Mouse (Mus musculus) liver, embryonic 15.5 days (tissue): ENCODE results near the gene Mpped2. TPM values are rescaled to one million over a fixed set of nuclear protein-coding genes. Genes with fewer than 3 reads are reported as not detected.

Experiments
- ATAC-seq: fragments of 200-750 bp; cut with Nextera tagmentation; 2 replicates; pipeline ENCODE4 v1.8.0; 2017; ENCODE audit warnings: moderate number of reproducible peaks, mild to moderate bottlenecking, moderate library complexity; ENCODE audit not compliant: insufficient read depth
- H3K27ac ChIP-seq: fragments of 300-500 bp; sonication (generic); replicated peaks from 2 replicates; pipeline ENCODE4 v1.5.1; 2015; ENCODE audit warnings: mild to moderate bottlenecking, inconsistent platforms
- H3K27me3 ChIP-seq: fragments of 300-500 bp; sonication (generic); 2 replicates; pipeline ENCODE4 v1.6.1; 2015; ENCODE audit warnings: mild to moderate bottlenecking, inconsistent platforms
- H3K36me3 ChIP-seq: fragments of 300-500 bp; sonication (generic); replicated peaks from 2 replicates; pipeline ENCODE4 v1.6.1; 2015; ENCODE audit warnings: moderate library complexity, mild to moderate bottlenecking, inconsistent platforms
- H3K4me1 ChIP-seq: fragments of 300-500 bp; sonication (generic); replicated peaks from 2 replicates; pipeline ENCODE4 v1.6.1; 2015; ENCODE audit warnings: inconsistent platforms
- H3K4me2 ChIP-seq: fragments of 300-500 bp; sonication (generic); 2 replicates; pipeline ENCODE4 v1.6.1; 2015; ENCODE audit warnings: moderate library complexity, mild to moderate bottlenecking, inconsistent platforms
- H3K4me3 ChIP-seq: fragments of 300-500 bp; sonication (generic); replicated peaks from 2 replicates; pipeline ENCODE4 v1.5.1; 2015; ENCODE audit warnings: mild to moderate bottlenecking, inconsistent platforms
- H3K9ac ChIP-seq: fragments of 300-500 bp; sonication (generic); 2 replicates; pipeline ENCODE4 v1.6.1; 2015; ENCODE audit warnings: moderate library complexity, mild to moderate bottlenecking, inconsistent platforms
- H3K9me3 ChIP-seq: fragments of 300-500 bp; sonication (generic); replicated peaks from 2 replicates; pipeline ENCODE4 v1.6.1; 2016; ENCODE audit warnings: inconsistent platforms
- WGBS: fragments of 180-500 bp; shearing (Covaris S2); methylation state at CpG from one replicate; pipeline ENCODE4 v1.1.7; 2015; ENCODE audit warnings: mixed read lengths; ENCODE audit not compliant: insufficient replicate concordance; 5-methylcytosine and 5-hydroxymethylcytosine counted together
- polyA plus RNA-seq: library from polyadenylated mRNA; unstranded; fragments of >200 nt; fragmentation: Nextera tagmentation; extraction: Ambion mirVana; gene quantifications from 2 replicates; pipeline ENCODE4 v1.2.1, GENCODE M21; 2015

The Mpped2 gene
- polyA plus RNA-seq, 1 experiment from 2014 or later = 2.1 TPM

DNA sequence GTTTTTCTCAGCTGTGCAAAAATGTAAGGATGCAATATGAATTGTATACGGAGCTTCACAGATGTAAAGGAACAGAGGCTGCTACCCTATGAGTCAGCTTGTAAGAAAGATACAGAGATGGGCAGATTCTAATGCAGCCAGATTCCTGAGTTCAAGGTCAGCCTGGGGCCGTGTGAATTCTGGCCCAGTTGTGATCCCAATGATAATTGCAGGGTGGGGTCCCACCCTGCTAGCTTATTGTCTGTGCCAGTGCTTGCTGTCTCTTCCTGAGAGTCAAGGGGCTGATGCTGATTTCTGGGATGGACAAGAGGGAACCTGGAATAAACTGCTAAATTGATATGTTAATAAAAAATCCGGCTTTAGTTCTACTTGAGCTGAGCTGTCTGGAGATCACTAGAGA lies 122.8 kb downstream of the Mpped2 start:
- 61% methylated on average over 3 of the region's 3 CpGs for WGBS
- no peak overlapping the region for H3K27ac ChIP-seq
- no peak overlapping the region for H3K9ac ChIP-seq
- no peaks in the 10 kb centered on the region for H3K4me1 ChIP-seq
- no peaks in the 10 kb centered on the region for H3K36me3 ChIP-seq
- no peak overlapping the region for H3K4me2 ChIP-seq
- no peaks in the 10 kb centered on the region for H3K27me3 ChIP-seq
- ATAC-seq = no peak
- no peak overlapping the region for H3K4me3 ChIP-seq
- no peaks in the 10 kb centered on the region for H3K9me3 ChIP-seq

DNA sequence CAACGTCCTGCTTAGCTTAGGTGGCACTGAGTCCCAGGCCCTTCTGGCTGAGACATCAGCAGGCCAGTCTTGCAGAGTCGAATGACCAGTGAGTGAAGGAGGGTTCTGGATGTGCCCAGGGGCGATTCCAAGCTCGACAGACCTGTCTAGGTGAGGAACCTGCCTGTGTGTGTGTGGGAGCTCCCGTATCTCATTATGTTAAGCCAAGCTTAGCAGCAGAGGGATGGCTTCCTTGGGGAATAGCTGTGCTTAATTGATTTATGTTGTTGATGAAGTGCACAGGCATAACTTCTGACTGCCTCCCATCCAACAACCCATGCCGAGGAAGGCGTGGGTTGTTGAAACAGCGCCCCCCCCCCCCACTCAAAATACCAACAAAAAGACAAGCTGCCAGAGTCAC lies 128.2 kb downstream of the Mpped2 start:
- Histone ChIP-seq H3K27me3 (no peaks in the 10 kb centered on the region), H3K4me3 (no peak overlapping the region), H3K9me3 (no peaks in the 10 kb centered on the region), H3K4me1 (no peaks in the 10 kb centered on the region), H3K27ac (no peak overlapping the region), H3K36me3 (no peaks in the 10 kb centered on the region), H3K9ac (no peak overlapping the region), H3K4me2 (no peak overlapping the region)
- no peak for ATAC-seq
- 64% methylated on average over 8 of the region's 8 CpGs for WGBS

DNA sequence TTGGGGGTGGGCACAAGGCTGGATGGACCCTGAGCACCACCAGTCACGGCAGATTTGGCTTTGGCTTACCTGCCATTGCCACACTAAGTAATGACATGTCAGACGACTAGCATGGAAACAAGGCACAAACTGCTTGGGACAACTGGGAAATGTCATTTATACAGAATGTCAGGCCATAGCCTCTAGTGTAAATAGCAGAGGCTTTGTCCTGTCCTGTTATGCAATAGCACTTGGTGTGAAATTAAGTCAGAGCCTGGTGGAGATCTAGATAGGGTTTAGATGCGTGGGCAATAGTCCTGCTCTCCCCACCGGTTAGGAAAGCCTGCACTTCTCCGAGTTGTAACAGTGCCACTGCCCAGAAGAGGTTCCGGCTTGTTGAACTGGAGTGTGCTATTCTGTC lies 128.8 kb downstream of the Mpped2 start:
- Histone ChIP-seq H3K4me2 (no peak overlapping the region), H3K9ac (no peak overlapping the region), H3K9me3 (no peaks in the 10 kb centered on the region), H3K27me3 (no peaks in the 10 kb centered on the region), H3K4me3 (no peak overlapping the region), H3K4me1 (no peaks in the 10 kb centered on the region), H3K27ac (no peak overlapping the region), H3K36me3 (no peaks in the 10 kb centered on the region)
- 54% methylated on average over 6 of the region's 6 CpGs for whole genome bisulfite sequencing
- peak; percentile 25; the same call in 1 of the 2 replicates for ATAC-seq

DNA sequence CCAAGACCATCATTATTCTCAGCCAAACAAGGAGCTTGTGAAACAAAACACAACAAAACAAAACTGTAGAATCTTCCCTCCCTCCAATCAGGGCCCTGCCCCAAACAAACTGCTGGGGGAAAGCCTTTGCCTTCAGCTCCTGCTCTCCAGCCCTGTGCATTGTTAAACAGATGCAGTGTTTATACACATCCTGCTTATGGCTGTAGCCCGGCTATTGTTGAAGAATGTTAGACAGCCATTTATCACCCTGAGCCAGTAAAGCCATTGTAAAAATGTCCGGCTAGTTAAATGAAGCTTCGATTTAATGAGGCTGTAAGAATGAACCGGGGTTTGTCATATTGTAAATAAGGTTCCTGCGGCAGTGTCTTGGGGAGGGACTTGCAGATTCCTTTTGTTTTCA lies 129.5 kb downstream of the Mpped2 start:
- H3K9ac ChIP-seq = no peak overlapping the region
- 42% methylated on average over 5 of the region's 5 CpGs for WGBS
- no peaks in the 10 kb centered on the region for H3K27me3 ChIP-seq
- no peaks in the 10 kb centered on the region for H3K36me3 ChIP-seq
- no peak overlapping the region for H3K27ac ChIP-seq
- no peaks in the 10 kb centered on the region for H3K9me3 ChIP-seq
- no peak for ATAC-seq
- no peak overlapping the region for H3K4me2 ChIP-seq
- H3K4me1 ChIP-seq = no peaks in the 10 kb centered on the region
- H3K4me3 ChIP-seq = no peak overlapping the region

DNA sequence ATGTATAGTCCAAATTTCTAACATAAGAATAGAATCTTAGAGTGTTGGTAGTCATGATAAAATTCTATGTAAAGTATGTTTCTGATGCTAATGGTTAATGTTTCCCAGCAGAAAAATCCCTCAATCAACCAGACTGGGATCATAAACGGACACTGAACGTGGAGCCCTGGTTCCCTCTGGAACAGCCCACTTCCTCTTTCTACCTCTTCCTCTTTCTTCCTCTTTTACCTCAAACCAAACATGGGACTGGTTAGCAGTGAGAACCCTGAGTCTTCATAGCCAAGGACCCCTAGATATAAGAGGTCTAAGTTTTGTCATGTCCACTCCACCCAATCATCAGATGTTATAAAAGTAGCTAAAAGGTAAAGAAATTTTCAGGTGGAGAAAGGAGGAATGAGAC lies 132.4 kb downstream of the Mpped2 start:
- no peak overlapping the region for H3K4me3 ChIP-seq
- no peak overlapping the region for H3K9ac ChIP-seq
- 5% methylated on average over 2 of the region's 2 CpGs for WGBS
- H3K36me3 ChIP-seq = no peaks in the 10 kb centered on the region
- H3K9me3 ChIP-seq = no peaks in the 10 kb centered on the region
- H3K4me1 ChIP-seq = no peaks in the 10 kb centered on the region
- no peak overlapping the region for H3K27ac ChIP-seq
- H3K27me3 ChIP-seq = no peaks in the 10 kb centered on the region
- ATAC-seq = no peak
- H3K4me2 ChIP-seq = no peak overlapping the region

DNA sequence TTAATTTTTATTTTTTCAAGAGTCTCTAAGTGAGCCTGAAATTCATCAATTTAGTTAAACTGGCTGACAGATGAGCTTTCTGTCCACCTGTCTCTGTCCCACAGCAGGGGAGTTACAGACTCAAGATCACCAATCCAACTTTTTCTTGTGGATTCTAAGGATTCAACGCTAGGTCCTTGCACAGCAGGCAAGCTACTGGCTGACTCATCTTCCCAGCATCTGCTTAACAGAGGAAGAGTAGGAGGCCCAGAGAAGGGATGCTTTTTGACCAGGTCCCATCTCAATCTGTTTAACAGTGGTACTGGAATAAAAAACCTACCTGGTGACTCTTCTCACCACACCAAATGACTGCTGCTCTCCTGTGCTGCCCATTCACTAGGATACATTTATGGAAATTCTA lies 133.0 kb downstream of the Mpped2 start:
- 67% methylated on average over 1 of the region's 1 CpGs for WGBS
- no peak for ATAC-seq
- H3K4me2 ChIP-seq = no peak overlapping the region
- no peaks in the 10 kb centered on the region for H3K4me1 ChIP-seq
- no peaks in the 10 kb centered on the region for H3K36me3 ChIP-seq
- H3K27me3 ChIP-seq = no peaks in the 10 kb centered on the region
- no peak overlapping the region for H3K9ac ChIP-seq
- no peaks in the 10 kb centered on the region for H3K9me3 ChIP-seq
- H3K27ac ChIP-seq = no peak overlapping the region
- no peak overlapping the region for H3K4me3 ChIP-seq

DNA sequence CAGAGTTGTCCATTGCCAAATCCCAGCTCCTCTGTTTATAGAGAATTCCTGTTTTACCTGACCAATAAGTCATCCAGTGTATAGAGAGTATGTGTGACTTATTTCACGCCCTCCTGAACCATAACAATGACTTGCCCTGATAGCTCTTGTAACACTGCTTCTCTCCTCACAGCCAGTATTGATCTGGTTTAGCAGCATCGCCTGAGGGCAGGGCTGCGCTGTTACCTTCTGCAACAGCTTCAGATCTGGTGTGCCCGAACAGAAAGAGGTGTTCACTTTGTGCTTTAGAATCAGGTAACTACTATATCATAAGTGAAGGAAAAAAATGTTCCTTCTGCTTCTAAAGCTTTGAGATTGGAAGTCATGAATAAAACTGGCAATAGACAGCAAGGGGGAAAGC lies 133.7 kb downstream of the Mpped2 start:
- H3K4me1 ChIP-seq = no peaks in the 10 kb centered on the region
- WGBS = 69% methylated on average over 4 of the region's 4 CpGs
- H3K9me3 ChIP-seq = no peaks in the 10 kb centered on the region
- no peak overlapping the region for H3K4me2 ChIP-seq
- H3K36me3 ChIP-seq = no peaks in the 10 kb centered on the region
- no peaks in the 10 kb centered on the region for H3K27me3 ChIP-seq
- H3K9ac ChIP-seq = no peak overlapping the region
- H3K27ac ChIP-seq = no peak overlapping the region
- no peak for ATAC-seq
- no peak overlapping the region for H3K4me3 ChIP-seq

DNA sequence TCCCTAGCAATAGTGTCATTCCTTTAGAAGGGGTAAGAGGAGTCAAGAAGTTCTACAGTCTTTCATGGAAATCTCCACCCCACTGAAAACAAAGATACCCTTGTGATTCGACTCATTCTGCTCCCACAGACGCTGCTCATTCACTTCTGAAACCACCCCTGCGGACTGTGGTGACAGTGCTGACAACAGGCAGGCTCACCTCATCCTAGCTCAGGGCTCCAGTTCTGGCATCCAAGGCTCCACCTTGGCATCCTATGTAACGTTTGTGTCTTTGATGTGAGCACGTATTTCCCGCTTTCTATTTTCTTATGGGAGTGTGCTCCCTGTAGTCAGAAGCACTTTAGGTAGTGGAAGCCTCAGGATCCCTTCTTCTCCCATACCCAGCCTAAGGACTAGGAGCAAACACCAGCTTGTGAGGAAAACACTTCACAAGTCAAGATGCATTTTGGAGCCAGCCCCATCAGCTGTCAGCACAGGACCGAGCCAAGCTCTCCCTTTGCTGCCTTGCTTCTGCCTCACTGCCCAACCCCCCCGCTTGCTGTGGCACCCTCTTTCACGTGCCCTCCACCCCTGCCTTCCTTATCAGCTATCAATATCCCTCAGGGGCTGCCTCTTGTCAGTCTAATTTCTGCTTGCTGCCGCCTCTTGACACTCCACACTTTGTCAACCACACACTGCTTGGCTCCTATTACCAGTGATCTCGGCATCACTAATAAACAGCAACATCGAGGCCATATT lies 135.7 kb downstream of the Mpped2 start:
- Histone ChIP-seq H3K4me2 (no peak overlapping the region), H3K36me3 (no peaks in the 10 kb centered on the region), H3K9ac (no peak overlapping the region), H3K4me1 (no peaks in the 10 kb centered on the region), H3K4me3 (no peak overlapping the region), H3K27ac (no peak overlapping the region), H3K27me3 (no peaks in the 10 kb centered on the region), H3K9me3 (no peaks in the 10 kb centered on the region)
- ATAC-seq = no peak
- 56% methylated on average over 12 of the region's 12 CpGs for WGBS

DNA sequence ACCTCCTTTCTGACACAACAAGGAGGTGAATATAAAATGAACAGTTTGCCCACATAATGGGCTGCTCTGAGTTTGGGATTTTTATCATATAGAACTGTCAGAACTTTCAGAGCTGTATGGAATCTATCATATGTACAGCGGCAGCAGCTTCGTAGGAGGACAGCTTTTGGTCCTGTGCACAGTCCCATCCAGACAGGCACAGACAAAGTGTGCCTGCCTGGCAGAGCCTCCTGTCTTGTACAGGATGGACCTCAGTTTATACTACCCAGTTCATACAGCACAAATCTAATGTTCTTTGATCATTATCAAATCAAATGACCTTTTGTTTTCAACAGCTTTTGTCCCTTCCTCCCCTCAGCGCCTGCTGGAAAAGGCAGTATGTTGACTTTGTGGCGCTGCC lies 136.4 kb downstream of the Mpped2 start:
- no peaks in the 10 kb centered on the region for H3K9me3 ChIP-seq
- H3K4me2 ChIP-seq = no peak overlapping the region
- H3K4me1 ChIP-seq = no peaks in the 10 kb centered on the region
- no peak overlapping the region for H3K9ac ChIP-seq
- H3K27me3 ChIP-seq = no peaks in the 10 kb centered on the region
- WGBS = 69% methylated on average over 4 of the region's 4 CpGs
- no peak overlapping the region for H3K4me3 ChIP-seq
- ATAC-seq = no peak
- H3K27ac ChIP-seq = no peak overlapping the region
- H3K36me3 ChIP-seq = no peaks in the 10 kb centered on the region

DNA sequence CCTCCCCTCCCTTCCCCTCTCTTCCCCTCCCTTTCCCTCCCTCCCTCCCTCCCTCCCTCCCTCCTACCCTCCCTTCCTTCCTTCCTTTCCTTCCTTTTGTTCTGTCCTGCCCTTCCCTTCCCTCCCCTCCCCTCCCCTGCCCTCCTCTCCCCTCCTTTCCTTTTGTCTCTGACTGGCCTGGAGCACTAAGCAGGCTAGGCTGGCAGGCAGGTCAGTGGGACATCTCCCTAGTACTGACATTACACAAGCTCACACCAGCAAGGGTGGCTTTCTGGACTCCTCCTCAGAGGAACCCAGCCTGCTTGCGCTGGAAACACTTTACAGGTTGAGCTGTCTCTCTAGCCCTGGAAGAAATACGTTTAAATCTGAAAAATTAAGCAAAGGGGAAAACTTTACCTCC lies 139.5 kb downstream of the Mpped2 start:
- no peak overlapping the region for H3K4me2 ChIP-seq
- no peaks in the 10 kb centered on the region for H3K36me3 ChIP-seq
- no peak overlapping the region for H3K27ac ChIP-seq
- H3K27me3 ChIP-seq = no peaks in the 10 kb centered on the region
- no peak for ATAC-seq
- H3K9me3 ChIP-seq = no peaks in the 10 kb centered on the region
- 62% methylated on average over 2 of the region's 2 CpGs for WGBS
- H3K4me3 ChIP-seq = no peak overlapping the region
- H3K4me1 ChIP-seq = no peaks in the 10 kb centered on the region
- H3K9ac ChIP-seq = no peak overlapping the region

DNA sequence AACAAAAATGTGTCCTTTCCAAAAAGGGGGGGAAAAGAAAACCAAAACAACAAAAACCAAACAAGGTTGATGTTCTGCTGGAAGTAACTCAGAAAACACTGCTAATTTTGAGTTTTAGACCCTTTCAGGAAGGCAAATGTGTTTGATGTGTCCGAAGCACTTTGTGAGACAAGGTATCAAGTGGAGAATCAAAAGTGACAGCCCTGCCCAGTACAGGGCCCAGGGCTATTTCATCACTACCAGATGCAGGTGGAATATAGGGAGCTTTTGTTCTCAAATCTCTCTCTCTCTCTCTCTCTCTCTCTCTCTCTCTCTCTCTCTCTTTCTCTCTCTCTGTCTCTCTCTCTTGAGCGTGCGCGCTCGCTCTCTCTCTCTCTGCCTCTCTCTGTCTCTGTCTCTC lies 140.1 kb downstream of the Mpped2 start:
- Histone ChIP-seq H3K27me3 (no peaks in the 10 kb centered on the region), H3K27ac (no peak overlapping the region), H3K9ac (no peak overlapping the region), H3K9me3 (no peaks in the 10 kb centered on the region), H3K4me3 (no peak overlapping the region), H3K4me1 (no peaks in the 10 kb centered on the region), H3K36me3 (no peaks in the 10 kb centered on the region), H3K4me2 (no peak overlapping the region)
- 89% methylated on average over 5 of the region's 5 CpGs for whole genome bisulfite sequencing
- ATAC-seq = no peak

DNA sequence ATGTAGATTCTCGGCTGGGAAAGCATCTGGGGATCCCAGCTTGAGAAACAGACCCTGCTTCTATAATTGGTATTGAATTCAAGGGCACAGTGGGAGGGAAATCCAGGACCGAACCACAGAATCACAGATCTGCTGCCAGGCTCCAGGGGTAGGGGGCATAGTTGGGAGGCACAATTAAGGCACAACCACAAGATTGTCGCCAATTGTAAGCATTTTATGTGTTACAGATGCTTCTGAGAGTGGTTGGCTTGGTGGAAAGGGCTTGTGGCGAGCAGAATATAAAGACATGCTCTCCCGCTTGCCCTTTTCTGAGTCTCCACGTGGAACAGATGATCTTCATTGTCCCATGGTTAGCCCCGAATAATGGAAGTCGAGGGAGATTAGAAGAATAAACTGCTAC lies 142.3 kb downstream of the Mpped2 start:
- Histone ChIP-seq H3K4me3 (no peak overlapping the region), H3K4me2 (no peak overlapping the region), H3K27me3 (no peaks in the 10 kb centered on the region), H3K36me3 (no peaks in the 10 kb centered on the region), H3K4me1 (no peaks in the 10 kb centered on the region), H3K9me3 (no peaks in the 10 kb centered on the region), H3K27ac (no peak overlapping the region), H3K9ac (no peak overlapping the region)
- ATAC-seq = no peak
- WGBS = 54% methylated on average over 8 of the region's 8 CpGs
